Mouse (Mus musculus) lung, postnatal 0 days (tissue): ENCODE measurements around the gene Iqcf3. TPM values are rescaled to one million over a fixed set of nuclear protein-coding genes. Genes with fewer than 3 reads are reported as not detected.

Source experiments
- ATAC-seq: fragments of 200-750 bp; cut with Nextera tagmentation; 2 replicates; pipeline ENCODE4 v1.8.0; 2017; ENCODE audit warnings: moderate library complexity
- DNase-seq: peaks from one replicate; pipeline ENCODE4 v3.0.0-alpha.2; 2016; ENCODE audit warnings: low spot score
- H3K27ac ChIP-seq: fragments of 300-500 bp; sonication (generic); 2 replicates; pipeline ENCODE4 v1.5.1; 2014; ENCODE audit warnings: antibody characterized with exemption, mild to moderate bottlenecking, low read length, mixed read lengths
- H3K27me3 ChIP-seq: fragments of 300-500 bp; sonication (generic); replicated peaks from 2 replicates; pipeline ENCODE4 v1.6.1; 2014; ENCODE audit warnings: low read length, mixed read lengths; ENCODE audit not compliant: insufficient read depth
- H3K36me3 ChIP-seq: fragments of 300-500 bp; sonication (generic); 2 replicates; pipeline ENCODE4 v1.6.1; 2014; ENCODE audit warnings: low read length, mixed read lengths; ENCODE audit not compliant: insufficient read depth
- H3K4me1 ChIP-seq: fragments of 300-500 bp; sonication (generic); 2 replicates; pipeline ENCODE4 v1.6.1; 2014; ENCODE audit warnings: antibody characterized with exemption, low read depth, low read length, mixed read lengths; ENCODE audit not compliant: insufficient read depth
- H3K4me2 ChIP-seq: fragments of 300-500 bp; sonication (generic); replicated peaks from 2 replicates; pipeline ENCODE4 v1.6.1; 2014; ENCODE audit warnings: low read depth, mild to moderate bottlenecking, low read length, moderate library complexity, mixed read lengths
- H3K4me3 ChIP-seq: fragments of 300-500 bp; sonication (generic); 2 replicates; pipeline ENCODE4 v1.5.1; 2014; ENCODE audit warnings: low read depth, low read length
- H3K9ac ChIP-seq: fragments of 300-500 bp; sonication (generic); replicated peaks from 2 replicates; pipeline ENCODE4 v1.6.1; 2014; ENCODE audit warnings: low read depth, mild to moderate bottlenecking
- H3K9me3 ChIP-seq: fragments of 300-500 bp; sonication (generic); 2 replicates; pipeline ENCODE4 v1.6.1; 2016; ENCODE audit warnings: low read length, mixed read lengths
- CTCF ChIP-seq: IDR thresholded peaks from 2 replicates; pipeline ENCODE4 v1.5.1; 2016; ENCODE audit warnings: antibody characterized with exemption, mild to moderate bottlenecking
- EP300 ChIP-seq: IDR thresholded peaks from 2 replicates; pipeline ENCODE4 v1.6.1; 2016; ENCODE audit warnings: antibody characterized with exemption, mild to moderate bottlenecking, control low read depth
- WGBS: fragments of 180-500 bp; shearing (Covaris S2); extraction: QIAGEN DNeasy Blood & Tissue Kit; methylation state at CpG from one replicate; pipeline ENCODE4 v1.1.7; 2014; 5-methylcytosine and 5-hydroxymethylcytosine counted together
- polyA plus RNA-seq: library from polyadenylated mRNA; unstranded; fragments of >200 nt; fragmentation: Nextera tagmentation; extraction: Ambion mirVana; gene quantifications from 2 replicates; pipeline ENCODE4 v1.2.1, GENCODE M21; 2015

Gene Iqcf3
- polyA plus RNA-seq, 1 experiment from 2014 or later, result not detected

DNA sequence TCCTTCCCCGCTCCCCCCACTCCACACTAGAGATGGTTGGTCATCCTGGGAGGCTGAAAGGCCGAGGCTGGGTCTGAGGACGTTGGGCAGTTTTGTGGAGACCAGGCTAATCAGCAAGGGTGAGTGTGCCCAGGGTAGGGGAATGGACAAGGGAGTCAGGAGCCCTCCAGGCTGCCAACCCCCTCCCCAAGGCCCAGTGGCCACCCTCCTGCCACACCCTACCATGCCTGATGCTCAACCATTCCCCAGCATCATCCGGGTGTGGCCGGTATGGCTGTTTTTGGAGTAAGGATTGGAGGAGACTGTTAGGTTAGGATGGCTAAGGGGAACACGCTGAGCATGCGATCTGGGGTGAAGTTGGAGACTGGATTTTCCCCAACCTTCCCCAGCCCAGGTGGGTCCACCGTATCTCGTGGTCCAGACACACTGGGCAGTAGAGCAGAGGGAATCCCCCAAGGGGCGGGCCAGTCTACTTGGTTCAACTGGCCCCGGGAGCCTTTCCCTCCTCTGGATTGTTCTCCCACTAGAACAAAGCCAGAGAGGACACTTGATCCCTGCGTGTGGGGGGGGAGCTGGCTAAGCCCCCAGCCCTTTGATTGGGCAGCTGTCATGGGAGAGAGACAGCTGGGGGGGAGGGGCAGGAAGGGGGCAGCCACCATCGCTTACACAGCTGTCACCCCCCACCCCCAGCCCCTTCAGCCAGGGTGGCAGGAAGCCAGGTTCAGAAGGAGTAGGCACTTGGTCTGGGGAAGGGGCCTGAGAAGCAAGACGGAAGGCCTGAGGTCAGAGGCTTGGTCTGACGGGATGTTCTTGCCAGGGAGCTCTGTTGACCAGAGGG lies 104.9 kb downstream of the Iqcf3 start:
- no peak for ATAC-seq
- no peak overlapping the region for H3K4me3 ChIP-seq
- no peak overlapping the region for H3K4me2 ChIP-seq
- peaks cover 9% of the 10 kb centered on the region; the same call in 1 of the 2 replicates for H3K4me1 ChIP-seq
- no peak overlapping the region for H3K9ac ChIP-seq
- DNase-seq, result no peak
- no peak for TF ChIP-seq CTCF
- no peak for TF ChIP-seq EP300
- H3K27me3 ChIP-seq, result no peaks in the 10 kb centered on the region
- WGBS, result 38% methylated on average over 15 of the region's 15 CpGs
- H3K36me3 ChIP-seq, result no peaks in the 10 kb centered on the region
- no peak overlapping the region for H3K27ac ChIP-seq
- H3K9me3 ChIP-seq, result no peaks in the 10 kb centered on the region

DNA sequence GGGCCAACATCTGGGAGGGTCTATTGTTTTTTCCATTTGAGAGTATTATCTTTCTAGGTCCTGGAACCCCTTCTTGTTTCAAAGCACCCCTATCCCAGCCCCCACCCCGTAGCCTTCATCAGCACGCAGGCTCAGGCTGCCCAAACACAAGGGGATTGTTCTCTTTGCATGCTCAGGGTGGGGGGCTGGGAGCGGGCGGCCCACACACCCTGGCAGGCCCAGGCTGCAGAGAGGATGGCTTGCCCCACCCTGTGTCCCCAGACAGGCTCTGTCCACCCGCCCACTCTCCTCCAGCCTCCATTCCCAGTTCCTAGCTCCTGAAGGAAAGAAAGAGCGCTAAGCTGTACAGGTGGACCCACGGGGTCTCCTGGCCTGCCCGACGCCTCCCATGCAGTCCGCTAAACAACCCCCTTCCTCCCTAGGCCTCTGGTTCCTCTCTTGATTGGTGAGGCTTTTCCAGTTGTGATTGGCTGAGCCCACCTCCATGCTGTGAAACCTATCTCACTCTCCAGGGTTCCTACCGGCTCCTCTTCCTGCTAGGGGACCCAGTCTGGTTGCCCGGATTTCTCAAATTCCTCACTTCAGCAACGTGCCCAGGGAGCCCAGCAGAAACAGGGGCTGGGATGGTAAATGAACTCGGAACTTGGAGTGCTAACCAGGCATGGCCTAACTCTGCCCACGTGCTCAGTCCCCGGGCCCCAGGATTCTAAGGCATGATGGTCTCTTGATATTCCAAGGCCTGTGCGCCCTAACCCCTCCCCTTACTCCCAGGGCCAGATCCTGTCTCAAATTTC lies 106.3 kb downstream of the Iqcf3 start:
- Histone ChIP-seq H3K9me3 (no peaks in the 10 kb centered on the region), H3K4me1 (peaks cover 9% of the 10 kb centered on the region; the same call in 1 of the 2 replicates), H3K27ac (no peak overlapping the region), H3K4me2 (peak overlapping the region; percentile 79), H3K36me3 (no peaks in the 10 kb centered on the region), H3K4me3 (peak overlapping the region; percentile 56), H3K9ac (no peak overlapping the region), H3K27me3 (no peaks in the 10 kb centered on the region)
- 14% methylated on average over 16 of the region's 17 CpGs for WGBS
- TF ChIP-seq CTCF (no peak), EP300 (no peak)
- DNase-seq, result no peak
- no peak for ATAC-seq

DNA sequence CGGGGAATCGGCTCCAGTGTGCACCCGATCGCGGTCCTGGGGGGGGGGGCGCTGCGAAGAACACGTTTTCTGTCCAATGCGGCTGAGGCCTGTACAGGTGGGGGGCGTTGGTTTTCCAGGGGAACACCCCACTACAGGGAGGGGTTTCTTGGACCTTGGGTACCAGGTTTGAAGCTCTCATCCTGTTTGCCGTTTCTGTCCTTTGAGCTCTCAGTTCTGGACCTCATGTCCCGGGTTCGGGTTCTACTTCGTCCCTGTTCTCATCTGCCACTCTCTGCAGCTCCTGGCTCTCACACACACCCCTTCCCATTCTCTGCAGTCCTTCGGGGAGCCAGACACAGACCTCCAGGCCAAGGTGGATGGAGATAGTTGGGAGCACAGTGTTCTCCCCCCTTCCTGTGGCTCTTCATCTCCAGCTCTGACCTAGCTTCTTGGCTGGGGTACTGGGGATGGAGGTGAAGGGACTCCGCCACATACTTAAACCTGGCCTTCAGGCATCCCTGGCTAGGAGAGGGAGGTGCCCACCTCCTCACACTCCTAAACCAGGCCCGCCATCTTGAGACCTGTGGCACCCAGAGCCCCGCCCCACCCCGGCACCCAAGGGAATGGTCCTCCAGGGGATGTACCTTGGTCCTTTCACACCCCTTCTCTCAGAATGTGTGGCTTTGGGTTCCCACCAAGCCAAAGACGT lies 107.2 kb downstream of the Iqcf3 start:
- Histone ChIP-seq H3K9me3 (no peaks in the 10 kb centered on the region), H3K4me1 (peaks cover 9% of the 10 kb centered on the region; the same call in 1 of the 2 replicates), H3K36me3 (no peaks in the 10 kb centered on the region), H3K27me3 (no peaks in the 10 kb centered on the region), H3K27ac (0 out of 2 replicates have a peak overlapping the region, but pooled peaks have one; percentile 51), H3K4me3 (peak overlapping the region; percentile 56), H3K4me2 (peak overlapping the region; percentile 79), H3K9ac (peak overlapping the region; percentile 51)
- TF ChIP-seq CTCF (no peak), EP300 (no peak)
- 6% methylated on average over 14 of the region's 20 CpGs for WGBS
- ATAC-seq (no peak), DNase-seq (no peak)

GRCm38 (mm10) chr9:106453271-106454070 lies 108.0 kb downstream of the Iqcf3 start, which contains the start of gene Pcbp4:
TSS of gene Pcbp4 (plus strand) at chr9:106453291.
- WGBS, result 1% methylated on average over 29 of the region's 74 CpGs
- Histone ChIP-seq H3K27me3 (no peaks in the 10 kb centered on the region), H3K4me2 (peak within 1 kb of the TSS; percentile 79), H3K9me3 (no peaks in the 10 kb centered on the region), H3K27ac (peak within 1 kb of the TSS; percentile 62; the same call in 1 of the 2 replicates), H3K4me1 (peaks cover 9% of the 10 kb centered on the region; the same call in 1 of the 2 replicates), H3K36me3 (no peaks in the 10 kb centered on the region), H3K9ac (peak within 1 kb of the TSS; percentile 51), H3K4me3 (peak within 1 kb of the TSS; percentile 56)
- TF ChIP-seq EP300, result no peak
- TF ChIP-seq CTCF, result no peak
- DNase-seq (peak; percentile 67), ATAC-seq (peak; percentile 77)

Other genes with a start within 250 kb of the Iqcf3 start
- gene Dusp7, start 193.0 kb downstream of the Iqcf3 start, polyA plus RNA-seq, result 25.7 and 27.8 TPM in 2 replicates
- gene Rpl29, start 132.2 kb downstream of the Iqcf3 start, polyA plus RNA-seq, result 656 and 737 TPM in 2 replicates
- 8.5 and 12.5 TPM in 2 replicates for gene Acy1, start 123.3 kb downstream of the Iqcf3 start, polyA plus RNA-seq
- gene Abhd14b, start 114.2 kb downstream of the Iqcf3 start, polyA plus RNA-seq, result 31.1 and 36.8 TPM in 2 replicates
- 21.7 and 26.9 TPM in 2 replicates for gene Abhd14a, start 114.0 kb downstream of the Iqcf3 start, polyA plus RNA-seq
- gene Pcbp4, start 108.3 kb downstream of the Iqcf3 start, polyA plus RNA-seq, result 29.4 and 30.6 TPM in 2 replicates
- gene Gpr62, start 95.7 kb downstream of the Iqcf3 start, polyA plus RNA-seq, result 0.13 and 0.20 TPM in 2 replicates
- gene Rrp9, start 85.7 kb downstream of the Iqcf3 start, polyA plus RNA-seq, result 19.4 and 21.7 TPM in 2 replicates
- 21.5 and 24.0 TPM in 2 replicates for gene Parp3, start 84.7 kb downstream of the Iqcf3 start, polyA plus RNA-seq
- not detected in 2 replicates for gene Iqcf1, start 61.7 kb downstream of the Iqcf3 start, polyA plus RNA-seq
- gene Iqcf5, start 47.1 kb downstream of the Iqcf3 start, polyA plus RNA-seq, result not detected in 2 replicates
- gene Iqcf4, start 9.4 kb upstream of the Iqcf3 start, polyA plus RNA-seq, result not detected in 2 replicates
- gene Iqcf6, start 65.0 kb upstream of the Iqcf3 start, polyA plus RNA-seq, result not detected in 2 replicates
- not detected in 2 replicates for gene Grm2, start 94.5 kb upstream of the Iqcf3 start, polyA plus RNA-seq
- 63.5 and 67.7 TPM in 2 replicates for gene Tex264, start 124.3 kb upstream of the Iqcf3 start, polyA plus RNA-seq
- gene Rad54l2, start 227.6 kb upstream of the Iqcf3 start, polyA plus RNA-seq, result 2.5 and 2.8 TPM in 2 replicates